ENCODE assay signal across 22 mouse cellular contexts in genomic region chr14:28431703-28432309, GRCm38 (mm10).
DNase-seq lines count a peak whose midpoint lies in the region; ATAC-seq lines count a peak whose summit lies in the region.
"Had no signal": no experiment of that assay in that cellular context is flagged by ENCODE, and none has a peak within 500 bp of the region (broad histone marks: within the 10 kb centered on the region; RNA-seq: fewer than 3 reads in every experiment).

No protein-coding gene starts in this region.

- DNase-seq in kidney, adult 9 months = peak; percentile 32
- DNase-seq in kidney, adult 8-10 months = no peak
- no peak for DNase-seq in lung, postnatal 14 days
- peak; percentile 72 for DNase-seq in embryonic facial prominence, embryonic 14.5 days (ENCODE audit: low spot score)
- DNase-seq in left cerebral cortex, postnatal 36 days (ENCODE audit: low spot score in 2 of 2) = no peak
- DNase-seq: adrenal gland, adult 8-10 months; adrenal gland, postnatal 25 days; cerebellum, adult 11-12 months; cerebellum, adult 8-10 months; cerebellum, postnatal 36 days; embryo, embryonic 11 days; gastrocnemius, adult 2 months; gastrocnemius, postnatal 14 days; heart, adult 11 months had no signal

- no peak overlapping the region for H3K9ac ChIP-seq in lung, embryonic 16.5 days (ENCODE audit: low read length)
- H3K9ac ChIP-seq in embryonic facial prominence, embryonic 14.5 days (ENCODE audit: low read depth, low read length) = no peak overlapping the region
- H3K9ac ChIP-seq: forebrain, embryonic 13.5 days; hindbrain, embryonic 12.5 days; hindbrain, embryonic 15.5 days had no signal

- intact Hi-C loops in left cerebral cortex, postnatal 36 days (cut with DNase I) = no loop called here

- H3K9me3 ChIP-seq in lung, embryonic 16.5 days (ENCODE audit: control insufficient read depth, low read length) = no peaks in the 10 kb centered on the region
- H3K9me3 ChIP-seq in embryonic facial prominence, embryonic 14.5 days (ENCODE audit: control insufficient read depth, low read length) = no peaks in the 10 kb centered on the region
- H3K9me3 ChIP-seq: forebrain, embryonic 10.5 days; forebrain, embryonic 13.5 days; hindbrain, embryonic 12.5 days; hindbrain, embryonic 15.5 days had no signal

- H3K4me2 ChIP-seq in lung, embryonic 16.5 days (ENCODE audit: low read depth, low read length) = no peak overlapping the region
- no peak overlapping the region for H3K4me2 ChIP-seq in embryonic facial prominence, embryonic 14.5 days (ENCODE audit: low read depth, low read length)
- H3K4me2 ChIP-seq: forebrain, embryonic 13.5 days; heart, embryonic 11.5 days; hindbrain, embryonic 12.5 days; hindbrain, embryonic 15.5 days had no signal

- H3K27ac ChIP-seq in lung, embryonic 16.5 days (ENCODE audit: low read length) = no peak overlapping the region
- H3K27ac ChIP-seq in embryonic facial prominence, embryonic 14.5 days (replicated peaks; ENCODE audit: low read depth, low read length) = no peak overlapping the region
- H3K27ac ChIP-seq: forebrain, embryonic 10.5 days; forebrain, embryonic 13.5 days; gastrocnemius, adult 2 months; hindbrain, embryonic 12.5 days; hindbrain, embryonic 15.5 days had no signal

- no peaks in the 10 kb centered on the region for H3K36me3 ChIP-seq in lung, embryonic 16.5 days (ENCODE audit: control insufficient read depth, insufficient read depth, low read length)
- no peaks in the 10 kb centered on the region for H3K36me3 ChIP-seq in embryonic facial prominence, embryonic 14.5 days (ENCODE audit: control insufficient read depth, insufficient read depth, low read length)
- H3K36me3 ChIP-seq: forebrain, embryonic 10.5 days; hindbrain, embryonic 12.5 days; hindbrain, embryonic 15.5 days had no signal

- 50% methylated on average over 7 of the region's 7 CpGs for WGBS in lung, embryonic 16.5 days
- 59% methylated on average over 7 of the region's 7 CpGs for WGBS in embryonic facial prominence, embryonic 14.5 days

- no peak overlapping the region for H3K4me3 ChIP-seq in lung, embryonic 16.5 days (ENCODE audit: low read length)
- no peak overlapping the region for H3K4me3 ChIP-seq in embryonic facial prominence, embryonic 14.5 days (ENCODE audit: low read depth, low read length)
- H3K4me3 ChIP-seq: forebrain, embryonic 10.5 days; forebrain, embryonic 13.5 days; gastrocnemius, adult 2 months; hindbrain, embryonic 12.5 days; hindbrain, embryonic 15.5 days had no signal

- H3K4me1 ChIP-seq in lung, embryonic 16.5 days (replicated peaks; ENCODE audit: control insufficient read depth, insufficient read depth, low read length) = no peaks in the 10 kb centered on the region
- H3K4me1 ChIP-seq in embryonic facial prominence, embryonic 14.5 days (ENCODE audit: control insufficient read depth, insufficient read depth, low read length) = peaks cover 18% of the 10 kb centered on the region
- H3K4me1 ChIP-seq: forebrain, embryonic 13.5 days; hindbrain, embryonic 12.5 days; hindbrain, embryonic 15.5 days had no signal

- ATAC-seq in lung, embryonic 16.5 days (ENCODE audit: low read depth) = peak; percentile 77
- ATAC-seq in embryonic facial prominence, embryonic 14.5 days (ENCODE audit: low read depth) = no peak
- ATAC-seq: CD4-positive, CD25-positive, alpha-beta regulatory T cell, adult 4 months; forebrain, embryonic 13.5 days; forebrain, embryonic 16.5 days had no signal

- no peaks in the 10 kb centered on the region for H3K27me3 ChIP-seq in lung, embryonic 16.5 days (ENCODE audit: control insufficient read depth, insufficient read depth, low read depth, low read length)
- no peaks in the 10 kb centered on the region for H3K27me3 ChIP-seq in embryonic facial prominence, embryonic 14.5 days (replicated peaks; ENCODE audit: control insufficient read depth, insufficient read depth, low read length)
- H3K27me3 ChIP-seq: forebrain, embryonic 13.5 days; hindbrain, embryonic 15.5 days had no signal

Comparison
In these comparisons a context has a peak if more than half of its experiments do, and no peak if none do; other contexts are left out.
1. DNase-seq: peak in kidney, adult 9 months (single experiment) and embryonic facial prominence, embryonic 14.5 days (single experiment); none in kidney, adult 8-10 months (0 of 2), lung, postnatal 14 days (single experiment) and left cerebral cortex, postnatal 36 days (0 of 2).